Mouse (Mus musculus): ENCODE data around the gene Slc2a12. TPM values are rescaled to one million over a fixed set of nuclear protein-coding genes. Genes with fewer than 3 reads are reported as not detected.
A peak's percentile ranks its signal among the peaks of the same experiment; 100 is the strongest.

The Slc2a12 gene
- polyA plus RNA-seq, 1 experiment from 2014 or later = 3.2 TPM

GRCm38 (mm10) chr10:22714520-22714919 is 69.7 kb downstream of the Slc2a12 start:
- Histone ChIP-seq H3K9ac (ENCODE audit: low read length) (no peak overlapping the region), H3K9me3 (ENCODE audit: control insufficient read depth, low read length) (no peaks in the 10 kb centered on the region), H3K36me3 (ENCODE audit: control insufficient read depth, insufficient read depth, low read length) (0 out of 2 replicates have a peak, but pooled peaks cover under 1% of the 10 kb centered on the region), H3K27me3 (ENCODE audit: control insufficient read depth, insufficient read depth, low read length) (no peaks in the 10 kb centered on the region), H3K27ac (ENCODE audit: low read depth, low read length) (no peak overlapping the region), H3K4me2 (no peak overlapping the region), H3K4me3 (ENCODE audit: low read depth, low read length) (no peak overlapping the region), H3K4me1 (ENCODE audit: control insufficient read depth, insufficient read depth, low read length) (no peaks in the 10 kb centered on the region)
- DNase-seq (ENCODE audit: low spot score, missing footprints) = no peak
- ATAC-seq (ENCODE audit: low FRiP score) = peak; percentile 53; the same call in 1 of the 2 replicates
- WGBS = 79% methylated on average over 4 of the region's 4 CpGs

DNA sequence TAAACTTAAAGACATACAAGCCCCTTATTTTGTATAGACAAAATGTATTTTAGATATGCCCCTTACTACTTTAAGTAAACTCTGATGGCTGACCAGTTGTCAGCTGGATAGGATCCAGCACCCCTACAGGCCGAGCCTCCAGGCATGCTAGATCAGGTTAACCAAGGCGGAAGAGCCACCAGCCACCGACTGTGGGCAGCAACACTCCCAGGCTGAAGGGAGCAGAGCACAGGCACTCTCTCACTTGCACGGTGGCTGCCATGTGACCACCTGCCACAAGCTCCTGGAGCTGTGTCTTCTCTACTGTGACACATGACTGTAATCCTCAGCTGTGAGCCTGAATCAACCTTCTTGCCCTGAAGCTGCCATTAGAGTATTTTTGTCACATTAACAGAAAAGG is 73.7 kb downstream of the Slc2a12 start:
- ATAC-seq (ENCODE audit: low FRiP score) = no peak
- H3K9me3 ChIP-seq (ENCODE audit: control insufficient read depth, low read length) = no peaks in the 10 kb centered on the region
- DNase-seq (ENCODE audit: low spot score, missing footprints) = no peak
- H3K4me2 ChIP-seq = no peak overlapping the region
- H3K4me1 ChIP-seq (ENCODE audit: control insufficient read depth, insufficient read depth, low read length) = no peaks in the 10 kb centered on the region
- H3K27ac ChIP-seq (ENCODE audit: low read depth, low read length) = no peak overlapping the region
- 57% methylated on average over 4 of the region's 4 CpGs for WGBS
- H3K36me3 ChIP-seq (ENCODE audit: control insufficient read depth, insufficient read depth, low read length) = no peaks in the 10 kb centered on the region
- no peaks in the 10 kb centered on the region for H3K27me3 ChIP-seq (ENCODE audit: control insufficient read depth, insufficient read depth, low read length)
- no peak overlapping the region for H3K9ac ChIP-seq (ENCODE audit: low read length)
- no peak overlapping the region for H3K4me3 ChIP-seq (ENCODE audit: low read depth, low read length)

- 89% methylated on average over 5 of the region's 5 CpGs for WGBS
Measured at GRCm38 (mm10) chr10:22720781-22721529, 76.1 kb downstream of the Slc2a12 start.

GRCm38 (mm10) chr10:22725166-22725565 is 80.4 kb downstream of the Slc2a12 start:
- H3K36me3 ChIP-seq (ENCODE audit: control insufficient read depth, insufficient read depth, low read length) = no peaks in the 10 kb centered on the region
- H3K27ac ChIP-seq (ENCODE audit: low read depth, low read length) = no peak overlapping the region
- no peak overlapping the region for H3K9ac ChIP-seq (ENCODE audit: low read length)
- no peak for ATAC-seq (ENCODE audit: low FRiP score)
- H3K9me3 ChIP-seq (ENCODE audit: control insufficient read depth, low read length) = no peaks in the 10 kb centered on the region
- peaks cover 9% of the 10 kb centered on the region for H3K4me1 ChIP-seq (ENCODE audit: control insufficient read depth, insufficient read depth, low read length)
- H3K4me2 ChIP-seq = no peak overlapping the region
- H3K27me3 ChIP-seq (ENCODE audit: control insufficient read depth, insufficient read depth, low read length) = no peaks in the 10 kb centered on the region
- no peak overlapping the region for H3K4me3 ChIP-seq (ENCODE audit: low read depth, low read length)
- WGBS = 70% methylated on average over 4 of the region's 4 CpGs
- DNase-seq (ENCODE audit: low spot score, missing footprints) = no peak

More at GRCm38 (mm10) chr10:22720781-22721529, 76.1 kb downstream of the Slc2a12 start:
- no peak overlapping the region for H3K4me3 ChIP-seq (ENCODE audit: low read depth, low read length)
- no peak overlapping the region for H3K4me2 ChIP-seq
- H3K9ac ChIP-seq (ENCODE audit: low read length) = no peak overlapping the region
- no peaks in the 10 kb centered on the region for H3K36me3 ChIP-seq (ENCODE audit: control insufficient read depth, insufficient read depth, low read length)
- H3K27ac ChIP-seq (ENCODE audit: low read depth, low read length) = no peak overlapping the region
- DNase-seq (ENCODE audit: low spot score, missing footprints) = no peak
- no peak for ATAC-seq (ENCODE audit: low FRiP score)
- H3K4me1 ChIP-seq (ENCODE audit: control insufficient read depth, insufficient read depth, low read length) = no peaks in the 10 kb centered on the region
- H3K9me3 ChIP-seq (ENCODE audit: control insufficient read depth, low read length) = no peaks in the 10 kb centered on the region
- no peaks in the 10 kb centered on the region for H3K27me3 ChIP-seq (ENCODE audit: control insufficient read depth, insufficient read depth, low read length)

DNA sequence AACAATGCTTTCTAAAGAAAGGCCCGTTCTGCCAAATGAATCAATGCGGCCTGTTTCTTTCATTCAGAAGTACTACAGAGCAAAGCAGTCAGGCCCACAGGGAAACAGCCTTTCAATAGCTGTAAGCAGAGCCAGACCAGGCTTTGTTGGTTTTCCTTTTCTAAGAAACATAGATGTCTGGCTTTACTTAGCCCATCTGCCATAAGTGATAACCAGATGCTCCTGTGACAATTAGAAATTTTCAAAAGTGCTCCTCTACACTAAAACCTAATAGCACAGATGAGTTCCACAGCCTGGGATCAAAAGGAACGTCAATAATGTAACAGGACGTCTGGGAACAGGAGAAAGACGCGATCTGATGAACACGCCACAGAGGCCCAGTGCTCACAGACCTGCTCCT is 81.5 kb downstream of the Slc2a12 start:
- Histone ChIP-seq H3K27me3 (ENCODE audit: control insufficient read depth, insufficient read depth, low read length) (no peaks in the 10 kb centered on the region), H3K9ac (ENCODE audit: low read length) (no peak overlapping the region), H3K36me3 (ENCODE audit: control insufficient read depth, insufficient read depth, low read length) (no peaks in the 10 kb centered on the region), H3K9me3 (ENCODE audit: control insufficient read depth, low read length) (no peaks in the 10 kb centered on the region), H3K4me1 (ENCODE audit: control insufficient read depth, insufficient read depth, low read length) (peaks cover 10% of the 10 kb centered on the region), H3K4me2 (no peak overlapping the region), H3K4me3 (ENCODE audit: low read depth, low read length) (no peak overlapping the region), H3K27ac (ENCODE audit: low read depth, low read length) (no peak overlapping the region)
- WGBS = 82% methylated on average over 7 of the region's 7 CpGs
- ATAC-seq (ENCODE audit: low FRiP score) = no peak
- DNase-seq (ENCODE audit: low spot score, missing footprints) = peak; percentile 85

GRCm38 (mm10) chr10:22728257-22728656 is 83.4 kb downstream of the Slc2a12 start:
- DNase-seq (ENCODE audit: low spot score, missing footprints) (peak; percentile 37), ATAC-seq (ENCODE audit: low FRiP score) (no peak)
- Histone ChIP-seq H3K36me3 (ENCODE audit: control insufficient read depth, insufficient read depth, low read length) (no peaks in the 10 kb centered on the region), H3K4me3 (ENCODE audit: low read depth, low read length) (no peak overlapping the region), H3K9ac (ENCODE audit: low read length) (no peak overlapping the region), H3K9me3 (ENCODE audit: control insufficient read depth, low read length) (no peaks in the 10 kb centered on the region), H3K4me1 (ENCODE audit: control insufficient read depth, insufficient read depth, low read length) (peaks cover 10% of the 10 kb centered on the region), H3K27ac (ENCODE audit: low read depth, low read length) (no peak overlapping the region), H3K27me3 (ENCODE audit: control insufficient read depth, insufficient read depth, low read length) (no peaks in the 10 kb centered on the region), H3K4me2 (no peak overlapping the region)
- 89% methylated on average over 1 of the region's 1 CpGs for WGBS

DNA sequence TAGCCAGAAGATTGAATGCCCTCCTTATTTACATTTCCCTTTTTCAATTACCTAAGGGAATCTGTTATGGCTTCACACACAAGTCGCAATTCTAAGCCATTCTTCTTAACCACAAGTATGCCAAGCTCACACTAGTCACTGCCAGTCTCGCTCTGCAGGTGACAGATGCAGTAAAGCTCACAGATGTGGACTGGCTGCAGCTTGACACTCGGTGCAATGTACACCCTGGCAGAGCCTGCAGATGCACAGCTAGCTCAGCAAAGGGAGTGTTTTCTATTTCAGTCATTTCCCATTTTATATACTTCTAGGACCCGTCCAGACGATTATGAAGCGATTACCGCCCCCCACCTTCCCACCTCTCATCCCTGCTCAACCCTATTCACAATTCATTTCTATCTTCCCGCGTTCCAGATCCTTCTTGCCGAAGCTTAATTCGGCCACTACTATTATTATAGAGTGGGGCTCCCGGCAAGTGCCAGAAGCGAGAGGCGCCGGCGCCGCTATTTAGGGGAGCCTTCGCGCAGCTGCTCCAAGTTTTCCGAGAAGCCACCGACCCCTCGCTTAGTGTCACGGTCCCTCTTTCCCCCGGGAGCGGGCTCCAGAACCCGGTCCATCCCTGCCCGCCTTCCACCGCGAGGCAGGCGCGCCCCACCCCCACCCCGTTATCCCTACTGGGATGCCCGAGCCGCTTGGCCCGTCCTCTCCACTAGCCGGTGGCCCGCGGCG is 85.6 kb downstream of the Slc2a12 start:
- peak; percentile 80 for ATAC-seq (ENCODE audit: low FRiP score)

DNA sequence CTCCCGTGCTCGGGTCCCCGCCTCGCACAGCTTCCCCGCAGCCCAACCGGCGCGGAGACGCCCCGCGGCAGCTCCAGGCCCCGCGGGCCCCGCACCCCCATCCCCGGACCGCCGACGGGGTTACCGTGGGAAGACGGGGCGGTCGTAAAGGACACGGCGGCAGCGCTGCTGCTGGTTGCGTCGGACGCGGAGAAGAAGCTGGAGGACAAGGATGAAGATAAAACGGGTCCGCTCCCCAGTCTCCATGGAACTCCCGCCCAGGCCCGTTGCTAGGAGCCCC is 86.1 kb downstream of the Slc2a12 start:
- DNase-seq (ENCODE audit: low spot score, missing footprints) (no peak), ATAC-seq (ENCODE audit: low FRiP score) (no peak; the same call in 1 of the 2 replicates)
- Histone ChIP-seq H3K27me3 (ENCODE audit: control insufficient read depth, insufficient read depth, low read length) (no peaks in the 10 kb centered on the region), H3K36me3 (ENCODE audit: control insufficient read depth, insufficient read depth, low read length) (no peaks in the 10 kb centered on the region), H3K9ac (ENCODE audit: low read length) (peak overlapping the region; percentile 99), H3K9me3 (ENCODE audit: control insufficient read depth, low read length) (no peaks in the 10 kb centered on the region), H3K4me3 (ENCODE audit: low read depth, low read length) (peak overlapping the region; percentile 97), H3K4me2 (peak overlapping the region; percentile 65), H3K27ac (ENCODE audit: low read depth, low read length) (peak overlapping the region; percentile 89), H3K4me1 (ENCODE audit: control insufficient read depth, insufficient read depth, low read length) (peaks cover 10% of the 10 kb centered on the region)
- under 1% methylated on average over 33 of the region's 33 CpGs for WGBS

More for the DNA sequence above, 85.6 kb downstream of the Slc2a12 start:
- peak overlapping the region; percentile 65 for H3K4me2 ChIP-seq
- no peaks in the 10 kb centered on the region for H3K9me3 ChIP-seq (ENCODE audit: control insufficient read depth, low read length)
- peaks cover 10% of the 10 kb centered on the region for H3K4me1 ChIP-seq (ENCODE audit: control insufficient read depth, insufficient read depth, low read length)
- WGBS = under 1% methylated on average over 39 of the region's 39 CpGs
- peak overlapping the region; percentile 99 for H3K9ac ChIP-seq (ENCODE audit: low read length)
- H3K27ac ChIP-seq (ENCODE audit: low read depth, low read length) = peak overlapping the region; percentile 89
- H3K36me3 ChIP-seq (ENCODE audit: control insufficient read depth, insufficient read depth, low read length) = no peaks in the 10 kb centered on the region
- no peak for DNase-seq (ENCODE audit: low spot score, missing footprints)
- peak overlapping the region; percentile 97 for H3K4me3 ChIP-seq (ENCODE audit: low read depth, low read length)
- no peaks in the 10 kb centered on the region for H3K27me3 ChIP-seq (ENCODE audit: control insufficient read depth, insufficient read depth, low read length)

All from midbrain, embryonic 11.5 days (tissue).